Mouse (Mus musculus) hindbrain, embryonic 10.5 days (tissue): ENCODE results near the gene 2210011C24Rik. TPM values are rescaled to one million over a fixed set of nuclear protein-coding genes. Genes with fewer than 3 reads are reported as not detected.
A peak's percentile ranks its signal among the peaks of the same experiment; 100 is the strongest.
"Not testable (repeated sequence)": the region's sequence is repeated elsewhere in the genome, so short reads cannot be mapped to it uniquely, and the experiment has no call there.

Experiments used
- DNase-seq: peaks from one replicate; pipeline ENCODE4 v3.0.0-alpha.2; 2017; ENCODE audit warnings: low spot score
- H3K27ac ChIP-seq: fragments of 300-500 bp; sonication (generic); 2 replicates; pipeline ENCODE4 v1.5.1; 2016; ENCODE audit warnings: mild to moderate bottlenecking, moderate library complexity
- H3K27me3 ChIP-seq: fragments of 300-500 bp; sonication (generic); 2 replicates; pipeline ENCODE4 v1.6.1; 2016; ENCODE audit warnings: mild to moderate bottlenecking; ENCODE audit not compliant: poor library complexity, insufficient read depth, severe bottlenecking
- H3K36me3 ChIP-seq: fragments of 300-500 bp; sonication (generic); 2 replicates; pipeline ENCODE4 v1.6.1; 2016; ENCODE audit warnings: mild to moderate bottlenecking, moderate library complexity
- H3K4me1 ChIP-seq: fragments of 300-500 bp; sonication (generic); replicated peaks from 2 replicates; pipeline ENCODE4 v1.6.1; 2016; ENCODE audit warnings: mild to moderate bottlenecking
- H3K4me3 ChIP-seq: fragments of 300-500 bp; sonication (generic); 2 replicates; pipeline ENCODE4 v1.5.1; 2016; ENCODE audit warnings: mild to moderate bottlenecking, moderate library complexity
- H3K9me3 ChIP-seq: fragments of 300-500 bp; sonication (generic); 2 replicates; pipeline ENCODE4 v1.6.1; 2016; ENCODE audit warnings: mild to moderate bottlenecking, moderate library complexity
- whole genome bisulfite sequencing: fragments of 180-500 bp; shearing (Covaris S2); methylation state at CpG from one replicate; pipeline ENCODE4 v1.1.7; 2016; 5-methylcytosine and 5-hydroxymethylcytosine counted together
- polyA plus RNA-seq: library from polyadenylated mRNA; unstranded; fragments of >200 nt; fragmentation: Nextera tagmentation; extraction: Ambion mirVana; gene quantifications from 2 replicates; pipeline ENCODE4 v1.2.1, GENCODE M21; 2016

The 2210011C24Rik gene
- polyA plus RNA-seq, 1 experiment from 2014 or later: not detected

GRCm38 (mm10) chr8:83998231-83999056 is 13.5 kb downstream of the 2210011C24Rik start:
- peak; percentile 72 for DNase-seq
- WGBS: 4% methylated on average over 80 of the region's 92 CpGs

GRCm38 (mm10) chr8:83997511-83998141 is 14.3 kb downstream of the 2210011C24Rik start, which contains the start of gene Samd1:
TSS of gene Samd1 (plus strand) at chr8:83997672.
- H3K4me1 ChIP-seq: peaks cover 40% of the 10 kb centered on the region
- 6% methylated on average over 111 of the region's 112 CpGs for WGBS
- H3K36me3 ChIP-seq: peaks cover 66% of the 10 kb centered on the region
- DNase-seq: peak; percentile 66
- H3K27me3 ChIP-seq: peaks cover 50% of the 10 kb centered on the region
- no peaks in the 10 kb centered on the region for H3K9me3 ChIP-seq
- H3K27ac ChIP-seq: peak within 1 kb of the TSS; percentile 95
- peak within 1 kb of the TSS; percentile 86 for H3K4me3 ChIP-seq

More at GRCm38 (mm10) chr8:83998231-83999056, 13.5 kb downstream of the 2210011C24Rik start:
- H3K27me3 ChIP-seq: peaks cover 58% of the 10 kb centered on the region
- H3K4me1 ChIP-seq: peaks cover 47% of the 10 kb centered on the region
- H3K4me3 ChIP-seq: peak overlapping the region; percentile 86
- peak overlapping the region; percentile 87 for H3K27ac ChIP-seq
- H3K36me3 ChIP-seq: peaks cover 63% of the 10 kb centered on the region
- H3K9me3 ChIP-seq: no peaks in the 10 kb centered on the region

DNA sequence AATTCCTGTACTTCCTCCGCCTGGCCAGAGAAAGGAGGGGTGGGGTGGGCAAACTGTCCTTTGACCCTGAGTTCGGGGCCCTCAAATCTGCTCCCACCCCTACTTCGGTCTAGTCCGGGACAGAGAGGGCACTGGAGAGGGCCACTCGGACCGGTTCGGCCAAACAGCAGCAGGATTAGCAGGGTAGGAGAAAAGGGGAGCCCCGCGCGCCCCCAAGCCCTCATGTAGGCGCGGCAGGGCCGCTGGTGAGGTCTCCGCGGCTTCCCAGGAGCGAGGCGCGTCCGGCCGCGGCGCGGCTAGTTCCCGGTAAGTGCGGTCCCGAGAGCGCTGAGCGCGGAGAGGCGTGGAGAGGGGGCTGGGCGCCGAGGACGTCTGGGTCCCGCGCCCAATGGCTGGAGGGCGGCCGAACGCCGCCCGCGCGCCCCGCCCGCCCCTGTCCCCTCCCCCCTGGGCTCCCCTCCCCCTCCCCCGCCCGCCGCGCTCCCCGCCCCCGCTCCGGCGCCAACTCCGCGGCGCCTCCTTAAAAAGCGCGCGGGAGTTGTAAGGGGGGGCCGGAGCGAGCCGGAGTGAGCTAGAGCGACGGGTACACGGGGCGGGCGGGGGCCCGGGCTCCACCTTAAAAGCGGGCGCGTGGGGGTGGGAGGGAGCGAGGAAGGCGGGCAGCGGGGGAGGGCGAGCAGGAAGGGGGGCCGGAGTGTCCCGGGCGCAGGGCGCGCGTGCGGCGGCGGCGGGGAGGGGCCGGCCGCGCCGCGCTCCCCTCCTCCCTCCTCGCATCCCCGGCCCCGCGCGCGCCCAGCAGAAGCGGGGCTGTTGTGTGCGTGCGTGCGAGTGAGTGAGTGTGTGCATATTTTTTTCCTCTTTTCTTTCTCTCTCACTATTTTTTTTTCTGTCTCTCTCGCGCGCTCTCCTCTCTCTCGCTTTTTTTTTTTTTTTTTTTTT is 15.1 kb downstream of the 2210011C24Rik start:
- WGBS: under 1% methylated on average over 92 of the region's 103 CpGs
- peaks cover 42% of the 10 kb centered on the region for H3K27me3 ChIP-seq
- DNase-seq: peak; percentile 87
- H3K36me3 ChIP-seq: peaks cover 66% of the 10 kb centered on the region
- H3K4me1 ChIP-seq: peaks cover 40% of the 10 kb centered on the region
- no peaks in the 10 kb centered on the region for H3K9me3 ChIP-seq
- peak overlapping the region; percentile 95 for H3K27ac ChIP-seq
- H3K4me3 ChIP-seq: peak overlapping the region; percentile 86

- WGBS: 9% methylated on average over 12 of the region's 12 CpGs
- H3K36me3 ChIP-seq: peaks cover 66% of the 10 kb centered on the region
- peak overlapping the region; percentile 95 for H3K27ac ChIP-seq
Measured at GRCm38 (mm10) chr8:83995973-83996372, 16.0 kb downstream of the 2210011C24Rik start.

GRCm38 (mm10) chr8:83994030-83994429 is 17.9 kb downstream of the 2210011C24Rik start:
- Histone ChIP-seq H3K27ac (no peak overlapping the region), H3K4me3 (no peak overlapping the region), H3K9me3 (no peaks in the 10 kb centered on the region), H3K36me3 (peaks cover 66% of the 10 kb centered on the region), H3K4me1 (peaks cover 21% of the 10 kb centered on the region), H3K27me3 (peaks cover 14% of the 10 kb centered on the region)
- WGBS: 89% methylated on average over 3 of the region's 3 CpGs
- DNase-seq: no peak

More at GRCm38 (mm10) chr8:83995973-83996372, 16.0 kb downstream of the 2210011C24Rik start:
- H3K4me3 ChIP-seq: peak overlapping the region; percentile 86
- no peak for DNase-seq
- peaks cover 32% of the 10 kb centered on the region for H3K4me1 ChIP-seq
- no peaks in the 10 kb centered on the region for H3K9me3 ChIP-seq
- H3K27me3 ChIP-seq: peaks cover 34% of the 10 kb centered on the region

- no peak for DNase-seq
- Histone ChIP-seq H3K4me1 (peaks cover 13% of the 10 kb centered on the region), H3K27ac (no peak overlapping the region), H3K4me3 (no peak overlapping the region), H3K36me3 (peaks cover 78% of the 10 kb centered on the region), H3K27me3 (peaks cover 12% of the 10 kb centered on the region; the same call in 1 of the 2 replicates), H3K9me3 (no peaks in the 10 kb centered on the region)
- WGBS: 81% methylated on average over 2 of the region's 2 CpGs
Measured at GRCm38 (mm10) chr8:83992488-83992887, 19.5 kb downstream of the 2210011C24Rik start.

DNA sequence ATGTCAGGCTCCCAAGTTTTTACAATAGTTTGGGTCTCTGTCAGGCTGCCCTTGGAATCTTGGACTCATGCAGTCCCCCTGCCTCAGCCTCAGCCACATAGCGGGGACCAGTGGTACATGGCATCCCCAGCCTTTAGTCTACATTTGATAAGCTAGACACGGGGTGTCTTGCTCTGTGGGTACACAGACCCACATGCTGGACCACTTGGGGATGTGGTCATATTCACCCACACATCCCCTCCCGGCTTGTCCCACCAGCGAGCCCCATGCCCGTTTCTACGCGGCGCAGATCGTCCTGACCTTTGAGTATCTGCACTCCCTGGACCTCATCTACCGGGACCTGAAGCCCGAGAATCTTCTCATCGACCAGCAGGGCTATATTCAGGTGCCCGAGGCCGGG is 21.8 kb downstream of the 2210011C24Rik start:
- Histone ChIP-seq H3K27me3 (peaks cover 8% of the 10 kb centered on the region; the same call in 1 of the 2 replicates), H3K4me1 (no peaks in the 10 kb centered on the region), H3K27ac (no peak overlapping the region), H3K9me3 (no peaks in the 10 kb centered on the region), H3K36me3 (peaks cover 98% of the 10 kb centered on the region), H3K4me3 (no peak overlapping the region)
- DNase-seq: no peak
- WGBS: 96% methylated on average over 14 of the region's 14 CpGs

DNA sequence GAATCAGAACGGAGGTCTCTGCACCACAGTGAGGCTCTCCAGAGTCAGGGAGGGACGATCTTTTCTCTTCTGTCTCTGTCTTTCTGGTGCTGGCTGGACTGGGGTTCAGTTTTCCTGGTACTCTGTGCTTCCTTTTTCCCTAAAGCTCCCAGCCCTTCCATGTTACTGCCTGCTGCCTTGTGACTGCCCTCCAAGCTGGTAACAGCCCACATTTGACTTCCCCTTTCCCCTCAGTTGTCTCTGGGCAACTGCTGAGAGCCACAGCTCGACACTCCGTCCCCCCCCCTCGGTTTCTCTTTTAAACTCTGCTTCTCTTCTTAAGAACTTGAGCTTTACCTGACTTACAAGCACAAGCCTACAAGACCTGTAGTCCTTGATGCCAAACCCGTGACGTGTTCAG is 22.7 kb downstream of the 2210011C24Rik start:
- Histone ChIP-seq H3K36me3 (peaks cover 98% of the 10 kb centered on the region), H3K27me3 (0 out of 2 replicates have a peak, but pooled peaks cover under 1% of the 10 kb centered on the region), H3K9me3 (no peaks in the 10 kb centered on the region), H3K4me1 (no peaks in the 10 kb centered on the region), H3K4me3 (no peak overlapping the region), H3K27ac (no peak overlapping the region)
- WGBS: 89% methylated on average over 7 of the region's 7 CpGs
- no peak for DNase-seq

DNA sequence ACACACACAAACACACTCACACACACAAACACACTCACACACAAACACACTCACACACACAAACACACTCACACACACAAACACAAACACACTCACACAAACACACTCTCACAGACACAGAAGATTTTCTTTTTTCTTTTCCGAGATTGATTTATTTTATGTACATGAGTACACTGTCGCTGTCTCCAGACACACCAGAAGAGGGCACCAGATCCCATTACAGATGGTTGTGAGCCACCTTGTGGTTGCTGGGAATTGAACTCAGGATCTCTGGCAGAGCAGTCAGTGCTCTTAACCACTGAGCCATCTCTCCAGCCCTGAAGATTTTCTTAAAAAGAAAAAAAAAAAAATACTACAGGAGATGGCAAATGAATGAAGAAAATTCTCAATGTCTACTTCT is 28.7 kb downstream of the 2210011C24Rik start:
- not testable (repeated sequence) for H3K9me3 ChIP-seq, DNase-seq, H3K4me1 ChIP-seq, H3K4me3 ChIP-seq, H3K27me3 ChIP-seq, H3K27ac ChIP-seq
- H3K36me3 ChIP-seq: peaks cover 89% of the 10 kb centered on the region
- 96% methylated on average over 2 of the region's 2 CpGs for WGBS

DNA sequence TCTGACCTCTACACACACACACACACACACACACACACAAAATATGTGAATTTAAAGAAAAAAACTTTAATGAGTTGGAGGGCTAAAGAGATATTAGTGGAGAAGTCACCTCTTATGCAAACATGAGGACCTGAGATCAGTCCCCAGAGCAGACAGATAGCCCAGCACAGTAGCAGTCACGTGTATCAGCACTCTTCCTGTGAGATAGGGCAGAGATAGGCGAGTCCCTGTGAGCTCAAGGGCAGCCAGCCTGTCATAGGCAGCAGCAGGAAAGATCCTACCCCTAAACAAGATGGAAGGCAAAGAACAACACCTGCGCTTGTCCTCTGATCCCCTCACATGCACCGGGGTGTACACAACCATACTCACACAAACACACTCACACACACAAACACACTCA is 29.5 kb downstream of the 2210011C24Rik start:
- peaks cover 11% of the 10 kb centered on the region for H3K4me1 ChIP-seq
- H3K36me3 ChIP-seq: peaks cover 85% of the 10 kb centered on the region
- WGBS: 91% methylated on average over 4 of the region's 4 CpGs
- no peaks in the 10 kb centered on the region for H3K9me3 ChIP-seq
- no peak for DNase-seq
- H3K27me3 ChIP-seq: no peaks in the 10 kb centered on the region
- no peak overlapping the region for H3K4me3 ChIP-seq
- H3K27ac ChIP-seq: no peak overlapping the region

- Histone ChIP-seq H3K9me3 (no peaks in the 10 kb centered on the region), H3K36me3 (peaks cover 76% of the 10 kb centered on the region), H3K4me1 (peaks cover 15% of the 10 kb centered on the region), H3K4me3 (no peak overlapping the region), H3K27me3 (no peaks in the 10 kb centered on the region), H3K27ac (no peak overlapping the region)
- no peak for DNase-seq
- WGBS: 96% methylated on average over 7 of the region's 7 CpGs
Measured at GRCm38 (mm10) chr8:83981533-83981932, 30.4 kb downstream of the 2210011C24Rik start.

DNA sequence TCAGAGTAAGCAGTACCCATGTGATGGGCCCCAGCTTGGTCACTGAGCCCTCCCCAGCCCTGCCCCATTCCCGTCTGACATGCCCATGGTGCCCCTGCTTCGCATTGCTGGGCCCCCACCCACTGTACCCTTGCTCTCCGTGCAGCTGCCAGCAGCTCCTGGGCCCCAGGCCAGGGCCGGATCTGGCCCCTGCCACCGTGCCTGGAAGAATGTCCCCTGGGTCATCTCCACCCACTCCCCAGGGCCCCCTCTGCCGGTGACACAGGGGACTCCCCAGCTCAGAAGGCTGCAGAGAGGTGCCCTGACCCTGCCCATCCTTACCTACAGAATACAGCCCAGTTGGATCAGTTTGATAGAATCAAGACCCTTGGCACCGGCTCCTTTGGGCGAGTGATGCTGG is 31.1 kb downstream of the 2210011C24Rik start:
- peaks cover 69% of the 10 kb centered on the region for H3K36me3 ChIP-seq
- no peaks in the 10 kb centered on the region for H3K27me3 ChIP-seq
- H3K9me3 ChIP-seq: no peaks in the 10 kb centered on the region
- 87% methylated on average over 8 of the region's 8 CpGs for WGBS
- H3K4me1 ChIP-seq: peaks cover 15% of the 10 kb centered on the region
- no peak for DNase-seq
- no peak overlapping the region for H3K27ac ChIP-seq
- no peak overlapping the region for H3K4me3 ChIP-seq
